Mouse (Mus musculus) thymus, postnatal 0 days (tissue): Measurements from ENCODE around the gene Trhde. TPM values are rescaled to one million over a fixed set of nuclear protein-coding genes. Genes with fewer than 3 reads are reported as not detected.

ENCODE experiments used
- DNase-seq: peaks from one replicate; pipeline ENCODE4 v3.0.0-alpha.2; 2015; ENCODE audit warnings: low spot score
- polyA plus RNA-seq: library from polyadenylated mRNA; unstranded; fragments of >200 nt; fragmentation: Nextera tagmentation; extraction: Ambion mirVana; gene quantifications from 2 replicates; pipeline ENCODE4 v1.2.1, GENCODE M21; 2015

Gene Trhde
- 0.03 TPM in 1 of 2 replicates, not detected in the other for polyA plus RNA-seq

GRCm38 (mm10) chr10:114802161-114802651 is at the start of gene Trhde:
TSS of gene Trhde (minus strand) at chr10:114802307.
- DNase-seq = no peak

DNA sequence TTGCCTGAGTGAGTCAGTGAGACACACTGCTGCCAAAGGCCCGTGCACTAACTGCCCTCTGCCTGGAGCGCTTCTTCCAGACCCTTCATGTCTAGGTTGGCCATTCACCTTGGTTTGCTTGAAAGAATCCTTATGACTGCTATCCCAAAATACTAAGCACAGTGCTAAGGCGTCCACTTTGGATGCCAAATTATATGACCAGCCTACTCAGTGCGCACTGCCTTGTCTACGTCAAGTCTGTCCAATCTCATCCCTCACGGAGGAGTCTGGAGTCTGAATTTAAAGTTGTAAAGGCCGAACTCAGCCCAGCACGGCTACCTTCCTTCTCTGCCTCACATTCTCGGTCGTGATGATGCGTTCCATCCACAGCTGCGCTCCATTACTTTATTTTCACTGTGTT is 39.9 kb upstream of the Trhde start:
- no peak for DNase-seq

- no peak for DNase-seq
These were observed 39.3 kb upstream of the Trhde start for GRCm38 (mm10) chr10:114841440-114841839.

- DNase-seq = no peak
These were observed 29.2 kb upstream of the Trhde start for GRCm38 (mm10) chr10:114831313-114831712.

- no peak for DNase-seq
These were observed 6.7 kb upstream of the Trhde start for GRCm38 (mm10) chr10:114808799-114809198.

DNA sequence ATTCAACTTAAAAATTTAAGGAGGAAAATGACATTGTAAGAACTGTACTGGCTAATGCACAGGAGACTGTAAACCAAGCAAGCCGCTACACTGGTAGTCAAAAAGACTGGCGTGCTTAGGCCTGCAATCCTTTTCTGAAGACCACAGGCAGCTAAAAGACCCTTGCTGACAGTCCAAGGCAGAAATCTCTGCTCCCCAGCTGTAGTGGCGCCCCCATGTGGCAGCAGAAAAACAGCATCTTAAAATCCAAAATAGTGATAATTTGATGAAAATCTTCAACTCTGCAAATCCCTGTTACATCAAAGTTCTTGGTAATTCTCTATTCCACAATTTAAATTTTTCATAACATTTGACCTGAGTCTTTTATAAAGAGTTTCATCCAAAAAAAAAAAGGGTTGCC is 3.8 kb upstream of the Trhde start:
- no peak for DNase-seq

DNA sequence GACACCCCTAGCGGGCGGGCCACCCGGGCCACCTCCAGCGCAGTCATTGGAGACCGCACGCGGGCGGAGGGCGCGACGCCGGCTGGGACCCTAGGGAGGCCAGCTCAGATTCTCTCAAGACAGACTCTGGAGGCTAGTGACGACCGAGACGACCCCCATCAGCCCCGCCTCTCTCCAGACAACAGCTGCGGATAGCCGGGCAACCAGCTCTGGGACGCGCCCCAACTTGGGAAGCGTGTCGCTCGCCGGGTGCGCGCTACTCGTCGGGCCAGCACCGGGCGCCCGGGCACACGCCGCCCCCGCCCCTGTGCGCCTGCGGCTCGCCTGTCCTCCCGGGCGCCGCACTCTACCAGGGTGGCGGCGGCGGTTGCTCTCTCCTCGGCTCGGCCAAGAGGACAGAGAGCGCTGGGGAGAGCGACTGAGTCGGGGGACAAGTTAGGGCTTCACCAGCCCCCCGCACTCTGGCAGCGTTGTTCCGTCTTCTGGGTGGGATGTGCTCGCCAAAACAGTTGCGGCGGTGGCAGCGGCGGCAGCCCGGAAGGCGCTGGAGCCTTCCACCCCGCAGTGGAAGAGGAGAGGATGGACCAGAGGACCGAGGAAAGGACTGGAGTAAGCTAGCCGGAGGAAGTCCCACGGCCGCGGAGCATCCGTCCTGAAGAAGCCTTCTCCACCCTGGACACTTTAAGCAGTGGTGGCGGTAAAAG is 498 bp downstream of the Trhde start:
- no peak for DNase-seq

DNA sequence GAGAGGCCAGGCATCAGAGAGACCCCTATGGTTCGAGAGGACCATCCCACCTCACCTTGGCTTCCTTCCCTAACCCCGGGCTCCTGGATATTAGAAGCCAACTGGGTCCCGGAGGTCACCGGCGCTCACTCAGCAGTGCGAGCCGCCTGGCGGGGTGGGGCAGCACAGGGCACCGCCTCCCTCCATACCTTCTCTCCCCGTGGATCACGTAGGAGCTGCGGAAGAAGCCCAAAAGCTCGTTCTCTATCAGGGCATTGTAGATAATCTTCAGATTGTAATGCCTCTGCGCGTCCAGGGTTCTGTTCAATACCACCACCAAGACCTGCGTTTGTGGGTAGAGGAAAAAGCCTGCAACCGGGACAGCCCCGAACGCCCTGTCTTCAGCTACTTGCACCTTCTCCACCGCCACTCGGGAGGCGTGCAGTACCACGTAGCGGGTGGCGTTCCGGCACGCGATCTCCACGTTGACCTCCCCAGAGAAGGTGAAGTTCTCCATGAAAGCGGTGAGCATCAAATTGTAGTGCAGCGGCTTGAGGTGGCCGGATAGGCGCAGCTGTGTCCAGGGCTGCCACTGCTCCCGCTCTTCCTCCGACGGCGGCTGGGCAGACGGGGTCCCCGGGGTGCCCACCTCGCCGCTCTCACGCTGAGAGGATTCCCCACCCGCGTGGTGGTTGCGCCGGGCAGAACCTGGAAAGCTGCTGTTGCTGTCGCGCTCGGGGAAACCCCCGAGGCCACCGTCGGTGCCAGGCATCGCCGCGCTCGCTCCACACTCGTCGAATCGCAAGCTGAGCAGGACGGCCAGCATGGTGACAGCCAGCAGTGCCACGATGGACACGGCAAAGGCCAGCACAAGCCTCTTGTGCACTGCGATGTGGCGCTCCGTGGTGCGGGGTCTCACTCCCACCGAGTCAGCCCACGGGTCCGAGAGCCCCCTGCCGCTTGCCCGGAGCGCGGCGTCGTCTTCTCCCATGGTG is 1.5 kb downstream of the Trhde start:
- no peak for DNase-seq

DNA sequence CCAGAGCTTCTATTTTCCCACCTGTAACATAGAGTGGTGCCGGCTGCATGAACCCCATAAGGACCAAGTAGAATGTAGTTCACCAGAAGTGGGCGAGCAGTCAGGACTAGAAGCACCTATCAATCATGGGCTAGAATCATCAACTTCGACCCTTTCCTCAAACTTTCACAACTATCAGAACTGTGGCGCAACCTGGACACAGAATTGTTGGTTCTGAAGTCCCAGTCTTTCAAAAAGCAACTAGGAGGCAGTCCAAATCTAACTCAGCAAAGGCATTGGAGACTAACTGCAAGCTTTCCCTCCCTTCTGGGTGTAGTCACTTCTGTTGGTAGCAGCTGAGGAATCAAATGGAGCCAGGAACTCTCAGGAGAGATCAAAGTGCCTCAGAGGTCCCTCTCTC is 2.6 kb downstream of the Trhde start:
- DNase-seq = no peak

DNA sequence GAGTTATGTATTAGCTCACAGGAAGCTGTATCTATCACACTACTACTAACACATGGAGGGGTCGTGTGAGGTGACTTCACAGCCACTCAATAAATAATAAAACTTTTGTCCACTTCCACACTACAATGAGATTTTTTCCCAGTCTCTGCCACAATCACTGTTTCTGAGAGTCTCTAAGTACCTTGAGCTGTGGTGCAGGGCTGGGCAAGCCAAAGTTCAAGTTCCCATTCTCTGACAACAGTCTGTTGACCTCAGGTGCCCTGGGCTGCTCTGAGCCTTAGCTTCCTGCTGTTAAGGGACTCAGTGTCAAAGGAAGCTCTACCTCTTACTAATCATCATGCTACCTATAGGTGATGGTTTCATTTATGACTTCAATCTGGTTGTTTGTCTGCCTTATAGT is 3.3 kb downstream of the Trhde start:
- no peak for DNase-seq

GRCm38 (mm10) chr10:114798218-114798617 is 3.9 kb downstream of the Trhde start:
- no peak for DNase-seq

GRCm38 (mm10) chr10:114797664-114798063 is 4.4 kb downstream of the Trhde start:
- no peak for DNase-seq

DNA sequence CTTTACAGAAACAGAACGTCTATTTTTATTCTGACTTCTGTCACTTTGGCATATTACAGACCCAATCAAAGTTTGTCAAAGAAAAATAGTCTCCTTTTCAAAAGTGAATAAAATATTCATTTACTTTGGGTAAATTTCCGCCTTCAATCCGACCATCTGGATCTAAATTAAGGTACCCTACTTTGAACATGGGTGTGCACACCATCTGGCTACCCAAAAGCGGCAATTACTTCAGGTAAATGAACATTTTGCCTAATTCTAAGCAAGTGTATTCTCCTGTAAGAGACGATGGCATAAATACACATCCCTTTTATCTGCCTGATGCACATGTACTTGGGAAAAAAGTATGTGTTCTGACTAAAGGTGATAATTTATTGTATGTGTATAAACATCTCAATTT is 5.2 kb downstream of the Trhde start:
- DNase-seq = no peak

GRCm38 (mm10) chr10:114794214-114794613 is 7.9 kb downstream of the Trhde start:
- no peak for DNase-seq

DNA sequence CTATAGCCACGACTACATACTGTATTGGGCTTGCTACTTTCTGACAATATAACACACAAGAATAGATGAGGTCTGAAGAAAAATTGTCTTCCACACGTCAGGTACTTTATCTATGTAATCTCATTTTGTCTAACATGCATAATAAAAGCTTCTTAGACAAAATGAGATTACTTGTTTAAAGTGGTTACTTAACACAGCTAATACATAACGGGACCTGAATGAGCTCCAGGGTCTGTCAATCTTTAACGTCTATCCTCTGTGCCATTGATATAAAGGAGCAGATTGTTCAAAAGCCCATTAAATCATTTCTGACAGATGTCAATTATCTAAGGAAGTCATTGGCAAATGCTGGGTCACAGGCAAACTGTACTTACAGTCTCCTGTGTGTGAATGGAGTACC is 36.2 kb downstream of the Trhde start:
- DNase-seq = no peak

DNA sequence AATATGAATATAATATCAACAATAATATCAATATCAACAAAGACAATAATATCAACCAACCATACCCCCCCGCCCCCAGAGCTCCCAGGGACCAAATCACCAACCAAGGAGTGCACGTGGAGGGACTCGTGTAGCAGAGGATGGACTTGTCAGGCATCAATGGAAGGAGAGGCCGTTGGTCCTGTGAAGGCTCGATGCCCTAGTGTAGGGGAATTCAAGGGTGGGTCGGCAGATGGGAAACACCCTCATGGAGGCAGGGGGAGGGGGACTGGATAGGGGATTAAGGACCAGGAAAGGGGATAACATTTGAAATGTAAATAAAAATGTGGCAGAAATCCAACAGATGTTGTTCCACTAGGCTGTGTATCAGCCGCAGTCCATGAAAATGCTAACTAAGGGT is 40.0 kb downstream of the Trhde start:
- no peak for DNase-seq

DNA sequence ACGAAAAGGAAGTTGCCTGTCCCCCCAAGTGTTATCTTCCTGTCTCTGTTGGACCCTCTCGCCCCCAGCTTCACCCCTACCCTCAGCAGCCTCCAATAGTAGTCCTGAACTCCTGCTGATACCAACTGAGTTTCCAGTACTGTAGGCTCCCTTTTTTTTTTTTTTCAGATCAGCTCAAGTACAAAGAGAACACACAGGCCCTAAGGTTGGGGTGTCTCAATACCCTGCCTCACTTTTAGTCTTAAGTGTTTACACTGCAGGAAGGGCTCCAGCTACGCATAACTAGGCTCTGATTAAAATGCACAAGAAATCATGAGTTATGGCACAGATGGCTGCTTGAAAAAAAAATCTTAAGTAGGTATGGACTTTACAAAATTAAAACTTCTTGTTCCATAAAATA is 42.9 kb downstream of the Trhde start:
- DNase-seq = no peak

GRCm38 (mm10) chr10:114758614-114759013 is 43.5 kb downstream of the Trhde start:
- DNase-seq = no peak

GRCm38 (mm10) chr10:114742755-114743705 is 59.1 kb downstream of the Trhde start:
- DNase-seq = no peak

DNA sequence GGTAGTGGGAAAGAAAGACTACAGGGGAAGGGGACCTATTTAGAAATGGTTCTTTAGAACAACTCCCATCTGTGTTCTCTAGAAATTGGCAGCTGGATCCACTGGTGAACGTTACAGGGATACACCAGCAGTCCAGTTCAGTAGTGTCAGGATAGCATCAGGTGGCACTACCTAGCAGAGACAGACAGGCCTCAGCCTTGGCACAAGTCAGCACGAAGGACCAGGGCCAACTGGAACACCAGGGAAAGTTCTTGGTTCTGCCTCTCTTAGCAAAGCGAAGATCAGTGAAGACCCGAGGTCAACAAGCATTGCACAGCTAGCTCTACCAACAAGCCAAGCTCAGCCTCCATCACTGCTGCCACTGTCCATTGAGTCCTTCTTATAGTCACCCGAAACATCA is 62.2 kb downstream of the Trhde start:
- no peak for DNase-seq

GRCm38 (mm10) chr10:114737581-114737980 is 64.5 kb downstream of the Trhde start:
- no peak for DNase-seq
